Mouse (Mus musculus) cerebellum, postnatal 36 days (tissue): ENCODE results near the gene Rad9a.
"Not testable (repeated sequence)": the region's sequence is repeated elsewhere in the genome, so short reads cannot be mapped to it uniquely, and the experiment has no call there.

ENCODE experiments used
- DNase-seq, 2 experiments: peaks; one replicate each; pipeline ENCODE4 v3.0.0; 2021 to 2022; ENCODE audit warnings: mixed read lengths in 2 of 2

Rad9a gene

DNA sequence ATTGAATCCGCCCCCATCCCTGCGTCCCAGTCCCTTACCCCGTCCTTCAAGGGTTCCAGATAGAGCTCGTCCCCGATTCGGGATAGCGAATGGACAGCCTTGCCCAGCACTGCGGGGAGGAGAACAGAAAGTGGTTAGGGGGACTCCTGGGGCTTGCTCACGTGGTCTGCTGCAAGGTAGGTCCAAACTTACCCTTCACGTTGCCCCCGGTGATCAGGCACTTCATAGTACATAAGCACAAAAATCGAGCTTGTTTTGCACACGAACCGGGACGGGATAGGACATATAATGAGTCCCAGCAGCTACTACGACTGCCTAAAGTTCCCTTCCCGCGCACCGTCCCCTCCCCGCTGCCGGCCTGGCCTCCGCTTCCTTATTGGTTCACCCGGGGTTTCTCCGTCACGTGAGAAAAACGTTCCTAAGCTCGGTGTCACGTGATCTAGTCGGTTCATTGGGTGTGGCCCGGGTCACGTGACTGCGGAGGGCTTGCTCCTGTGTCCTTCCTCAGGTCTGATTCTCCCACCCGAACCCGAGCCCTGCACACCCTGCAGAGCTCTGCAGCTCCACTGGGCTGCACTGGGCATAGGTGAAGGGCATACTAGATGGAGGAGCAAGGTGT is at the start of gene Rad9a:
TSS of gene Rad9a (minus strand) at position 372 of the 619 bp plus-strand sequence.
- peak; percentile 95 to 96 for DNase-seq

- DNase-seq = not testable (repeated sequence)
These were observed 47.2 kb upstream of the Rad9a start for GRCm38 (mm10) chr19:4248683-4249082.

DNA sequence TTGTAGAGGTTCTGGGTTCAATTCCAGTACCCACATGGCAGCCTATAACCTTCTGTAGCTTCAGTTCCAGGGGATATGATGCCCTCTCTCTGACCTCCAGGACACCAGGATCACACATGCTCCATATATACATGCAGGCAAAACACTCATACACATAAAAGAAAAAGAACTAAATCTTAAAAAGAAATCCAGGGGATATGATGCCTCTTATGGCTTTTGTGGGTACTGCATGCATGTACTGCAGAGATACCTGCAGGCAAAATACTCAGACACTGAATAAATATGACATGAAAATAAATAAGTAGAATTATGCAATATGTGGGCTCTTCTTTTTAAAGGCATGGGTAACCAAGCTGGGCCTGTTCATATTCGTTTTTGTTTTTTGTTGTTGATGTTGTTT is 45.5 kb upstream of the Rad9a start:
- DNase-seq = no peak

DNA sequence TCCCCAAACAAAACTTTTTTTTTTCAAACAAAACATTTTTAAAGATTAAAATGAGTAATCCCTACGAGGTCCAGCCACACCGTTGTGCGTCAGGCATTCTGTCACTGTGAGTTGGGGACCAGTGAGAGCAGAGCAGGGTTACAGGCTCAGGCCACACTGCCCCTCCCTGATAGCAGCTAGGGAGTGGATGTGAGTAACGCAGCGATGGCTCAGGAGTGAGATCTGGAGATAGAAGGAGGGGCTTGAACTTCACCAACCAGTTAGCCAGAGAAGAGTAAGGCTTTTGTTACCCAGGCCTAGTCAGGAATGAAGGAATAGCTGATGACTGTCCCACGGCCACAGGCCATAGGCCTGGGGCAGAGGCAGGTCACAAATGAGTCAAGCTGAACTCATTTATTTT is 43.3 kb upstream of the Rad9a start:
- DNase-seq = no peak

DNA sequence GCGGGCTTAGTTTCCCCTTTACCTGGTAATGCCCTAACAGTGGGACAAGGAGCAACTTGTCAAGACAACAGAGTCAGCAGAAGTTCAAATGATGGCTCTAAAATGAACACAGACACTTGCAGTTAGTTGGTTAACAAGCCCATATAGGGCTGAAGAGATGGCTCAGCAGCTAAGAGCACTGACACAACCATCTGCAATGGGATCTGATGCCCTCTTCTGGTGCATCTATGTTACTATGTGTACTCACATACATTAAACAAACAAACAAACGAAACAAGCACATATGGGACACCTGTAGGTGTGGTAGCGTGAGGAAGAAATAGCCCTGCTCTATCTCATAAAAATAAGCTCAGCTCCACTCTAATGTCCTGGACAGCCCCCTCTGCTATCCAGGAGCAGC is 41.0 kb upstream of the Rad9a start:
- no peak for DNase-seq

DNA sequence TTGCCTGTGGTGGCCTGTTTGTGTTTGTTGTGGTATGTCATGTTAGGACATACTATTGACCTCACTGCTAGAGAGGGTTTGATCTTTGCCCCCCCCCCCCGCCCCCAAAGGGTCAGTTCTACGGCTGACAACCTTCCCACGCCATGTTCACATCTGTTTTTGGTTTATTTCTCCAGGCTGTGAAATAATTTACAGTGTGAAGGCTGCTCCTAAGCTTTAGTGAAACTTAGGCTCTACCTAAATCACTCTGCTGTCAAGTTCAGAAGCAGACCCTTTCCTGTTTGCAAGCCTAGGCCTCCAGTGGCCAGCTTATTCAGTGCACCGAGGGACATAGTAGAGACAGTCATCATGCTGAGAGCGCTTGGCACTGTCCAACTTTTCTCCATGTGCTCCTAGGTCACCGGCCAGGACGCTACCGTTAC is 38.8 kb upstream of the Rad9a start:
- DNase-seq = no peak

- DNase-seq = no peak
These were observed 33.1 kb upstream of the Rad9a start for GRCm38 (mm10) chr19:4234548-4234947.

- DNase-seq = no peak
These were observed 31.2 kb upstream of the Rad9a start for GRCm38 (mm10) chr19:4232651-4233050.

DNA sequence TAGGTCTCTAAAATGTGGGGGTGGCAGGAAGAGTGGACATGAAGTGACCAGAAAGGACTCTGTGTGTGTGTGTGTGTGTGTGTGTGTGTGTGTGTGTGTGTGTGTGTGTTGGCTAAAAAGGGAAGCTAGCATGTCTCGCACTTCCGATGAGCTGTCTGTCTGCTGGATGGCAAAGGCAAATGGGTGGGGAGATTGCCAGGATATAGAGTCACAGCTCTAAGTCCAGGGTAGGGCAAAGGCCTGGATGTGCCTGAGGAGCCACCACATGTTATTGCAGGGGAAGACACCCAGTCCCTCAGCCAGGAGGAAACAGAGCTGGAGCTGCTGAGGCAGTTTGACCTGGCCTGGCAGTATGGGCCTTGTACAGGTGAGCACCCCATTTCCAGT is 30.7 kb upstream of the Rad9a start:
- DNase-seq = no peak

DNA sequence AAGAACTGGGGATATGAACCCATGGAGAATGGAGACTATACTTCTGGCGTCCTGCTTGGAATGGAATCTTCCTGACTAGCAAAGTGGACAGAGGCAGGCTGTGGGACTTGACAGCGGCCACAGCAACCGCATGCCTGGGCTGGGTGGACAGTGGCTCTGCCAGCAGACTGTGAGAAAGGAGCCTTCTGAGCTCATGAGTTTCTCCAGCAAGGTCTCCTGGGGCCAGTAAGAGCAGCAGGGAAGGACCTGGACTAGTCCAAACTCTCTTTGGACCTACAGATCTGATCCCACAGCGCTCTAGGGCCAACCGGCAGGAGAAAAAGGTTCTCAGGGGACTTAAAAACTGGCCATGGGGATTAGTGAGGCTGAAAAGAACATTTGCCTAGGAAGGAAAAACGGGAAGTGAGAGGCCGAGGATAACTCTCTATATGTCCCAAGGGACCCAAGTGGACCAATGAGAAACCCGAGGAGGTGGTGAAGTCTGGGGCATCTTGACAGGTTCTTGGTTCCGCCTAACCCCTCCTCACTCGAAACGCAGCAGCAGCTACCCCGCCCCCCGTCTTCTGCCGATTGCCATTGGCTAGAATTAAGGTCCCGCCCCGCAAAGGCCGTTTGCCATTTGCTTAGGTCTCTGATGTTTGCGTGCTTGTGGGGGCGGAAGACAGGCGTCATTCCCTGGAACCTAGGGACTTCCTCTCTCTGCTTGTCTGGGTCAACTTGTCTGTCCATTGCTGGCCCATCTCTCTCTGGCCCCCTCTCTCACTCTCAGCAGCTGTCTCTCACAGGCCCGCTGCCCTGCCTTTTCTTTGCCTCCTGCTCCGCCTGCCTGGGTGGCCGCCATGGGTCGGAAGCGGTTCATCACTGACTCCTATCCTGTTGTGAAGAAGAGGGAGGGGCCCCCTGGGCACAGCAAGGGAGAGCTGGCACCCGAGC is 30.1 kb upstream of the Rad9a start, which contains the start of gene Pold4:
TSS of gene Pold4 (plus strand) at position 647 of the 933 bp plus-strand sequence.
- peak; percentile 98 for DNase-seq

- DNase-seq = no peak
These were observed 29.0 kb upstream of the Rad9a start for GRCm38 (mm10) chr19:4230415-4230814.

DNA sequence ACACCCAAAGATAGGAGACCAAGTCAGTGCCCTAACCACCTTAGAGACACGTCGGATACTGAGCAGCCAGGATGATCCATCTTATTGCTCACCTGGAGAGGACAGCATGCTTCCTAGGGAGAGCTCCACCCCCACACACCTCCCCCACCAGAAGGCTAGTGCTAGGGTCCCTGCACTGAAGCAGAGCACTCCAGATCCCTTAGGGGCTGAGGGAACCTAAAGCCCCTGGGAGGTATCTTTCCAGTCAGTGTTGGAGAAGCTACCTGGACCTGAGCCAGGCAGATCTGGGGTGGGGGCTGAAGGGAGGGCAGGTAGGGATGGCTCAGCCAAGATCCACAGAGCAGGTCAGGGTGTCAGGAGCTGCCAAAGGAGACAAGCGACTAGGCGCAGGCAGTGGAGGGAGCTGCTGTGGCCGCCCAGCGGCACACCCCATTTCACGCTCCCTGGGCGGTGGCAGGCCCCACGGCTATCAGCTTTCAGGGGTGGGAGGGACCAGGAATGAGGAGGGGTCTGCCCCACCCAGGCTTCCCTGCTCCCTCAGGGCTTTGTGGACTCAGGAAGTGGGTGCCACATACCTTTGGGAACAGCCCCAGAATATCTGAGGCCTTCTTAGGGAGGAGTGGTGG is 28.1 kb upstream of the Rad9a start:
- no peak for DNase-seq

- DNase-seq = no peak
These were observed 27.4 kb upstream of the Rad9a start for GRCm38 (mm10) chr19:4228891-4229290.

DNA sequence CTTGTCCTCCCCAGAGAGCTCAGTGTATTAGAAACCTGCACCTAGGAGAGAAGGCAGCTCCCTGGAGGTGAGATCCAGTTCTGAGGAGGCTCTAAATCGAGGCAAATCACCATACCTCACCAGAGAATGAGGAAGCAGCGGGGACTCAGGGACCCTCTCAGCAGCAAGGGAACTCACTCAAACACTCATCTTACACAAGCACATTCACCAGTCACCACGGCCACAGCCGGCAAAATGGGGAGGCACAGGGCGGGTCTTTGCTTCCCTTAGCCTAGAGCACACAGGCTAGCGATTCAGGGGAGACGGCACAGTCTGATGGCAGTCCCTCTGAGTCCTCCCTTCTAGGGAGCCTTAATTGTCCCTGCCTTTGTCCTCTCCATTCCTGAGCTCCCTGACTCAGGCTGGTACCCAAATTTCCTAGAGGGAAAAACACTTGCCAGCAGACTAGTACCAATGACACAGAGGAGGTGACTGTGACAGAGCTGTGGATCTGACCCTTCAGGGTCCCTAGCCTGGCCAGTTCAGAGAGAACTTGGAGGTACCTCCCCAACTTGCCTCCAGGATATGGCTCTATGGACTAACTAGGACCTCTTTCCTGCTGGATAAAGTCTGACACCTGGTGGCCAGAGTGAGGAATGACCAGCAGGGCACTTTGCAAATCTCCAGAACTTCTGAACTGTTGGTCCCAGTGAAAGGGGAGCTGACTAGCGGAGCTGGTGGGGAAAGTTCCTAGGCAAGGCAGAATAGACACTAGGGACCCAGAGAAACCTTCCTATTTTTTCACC is 26.6 kb upstream of the Rad9a start:
- DNase-seq = peak; percentile 62 to 74

GRCm38 (mm10) chr19:4227446-4227845 is 26.0 kb upstream of the Rad9a start:
- DNase-seq = no peak

- no peak for DNase-seq
These were observed 25.3 kb upstream of the Rad9a start for GRCm38 (mm10) chr19:4226779-4227178.

DNA sequence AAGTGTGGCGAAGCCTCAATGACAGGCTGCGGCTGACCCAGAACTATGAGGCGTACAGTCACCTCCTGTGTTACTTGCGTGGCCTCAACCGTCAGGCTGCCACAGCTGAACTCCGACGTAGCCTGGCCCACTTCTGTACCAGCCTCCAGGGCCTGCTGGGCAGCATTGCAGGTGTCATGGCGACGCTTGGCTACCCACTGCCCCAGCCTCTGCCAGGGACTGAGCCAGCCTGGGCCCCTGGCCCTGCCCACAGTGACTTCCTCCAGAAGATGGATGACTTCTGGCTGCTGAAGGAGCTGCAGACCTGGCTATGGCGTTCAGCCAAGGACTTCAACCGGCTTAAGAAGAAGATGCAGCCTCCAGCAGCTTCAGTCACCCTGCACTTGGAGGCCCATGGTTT is 20.7 kb upstream of the Rad9a start:
- DNase-seq = no peak

DNA sequence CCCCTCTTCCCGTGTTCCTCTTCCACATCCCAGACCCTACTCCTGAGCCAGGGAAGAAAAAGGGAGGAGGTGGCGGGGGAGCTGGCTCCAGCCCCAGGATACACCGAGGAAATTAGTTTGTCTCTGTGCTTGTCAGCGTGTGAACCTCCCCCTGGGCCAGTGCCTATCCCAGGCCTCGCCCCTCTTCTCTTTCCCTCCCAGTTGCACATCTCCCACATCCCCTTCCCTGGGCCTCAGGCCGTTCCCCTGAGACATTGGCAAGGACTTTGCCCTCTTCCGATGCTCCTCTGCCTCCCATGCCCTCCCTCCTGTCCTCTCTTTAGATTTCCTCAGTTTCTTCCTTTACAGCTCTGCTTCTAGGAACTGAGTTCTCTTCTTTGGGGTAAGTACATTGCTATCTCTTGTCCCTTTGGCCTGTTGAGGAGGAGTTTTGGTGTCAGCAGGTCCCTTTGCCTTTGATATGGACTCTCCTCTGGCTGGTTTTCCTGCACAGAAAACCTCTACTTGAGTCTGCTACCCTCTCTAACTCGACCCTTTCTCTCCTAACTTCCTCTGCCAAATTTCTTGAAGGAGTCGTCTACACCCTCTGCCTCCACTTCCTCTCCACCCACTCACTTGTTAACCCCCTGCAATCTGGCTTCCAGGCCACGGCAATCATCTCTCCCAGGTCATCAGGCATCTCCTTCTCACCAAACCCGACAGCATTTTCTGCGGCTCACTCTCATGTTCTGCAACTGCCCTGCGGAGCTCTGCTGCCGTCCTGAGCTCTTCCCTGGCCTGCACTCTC is 19.7 kb upstream of the Rad9a start:
- no peak for DNase-seq

- DNase-seq = no peak
These were observed 19.0 kb upstream of the Rad9a start for GRCm38 (mm10) chr19:4220416-4220815.

DNA sequence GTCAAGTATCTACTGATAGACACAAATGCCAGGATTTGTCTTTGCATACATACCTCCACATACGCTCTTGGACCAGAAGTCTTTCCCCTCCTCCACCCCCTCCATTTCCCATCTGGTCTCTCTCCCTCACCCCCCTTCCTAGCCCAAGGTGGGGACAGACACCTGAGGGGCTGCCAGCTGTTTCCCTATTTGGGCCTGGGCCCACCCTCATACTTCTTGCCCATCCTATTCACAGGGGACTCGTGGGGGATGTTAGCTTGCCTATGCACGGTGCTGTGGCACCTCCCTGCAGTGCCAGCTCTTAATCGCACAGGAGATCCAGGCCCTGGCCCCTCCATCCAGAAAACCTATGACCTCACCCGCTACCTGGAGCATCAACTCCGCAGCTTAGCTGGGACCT is 18.5 kb upstream of the Rad9a start:
- DNase-seq = no peak

- no peak for DNase-seq
These were observed 17.3 kb upstream of the Rad9a start for GRCm38 (mm10) chr19:4218784-4219183.

GRCm38 (mm10) chr19:4218293-4218692 is 16.8 kb upstream of the Rad9a start:
- DNase-seq = no peak
